In the genomic region with DNA sequence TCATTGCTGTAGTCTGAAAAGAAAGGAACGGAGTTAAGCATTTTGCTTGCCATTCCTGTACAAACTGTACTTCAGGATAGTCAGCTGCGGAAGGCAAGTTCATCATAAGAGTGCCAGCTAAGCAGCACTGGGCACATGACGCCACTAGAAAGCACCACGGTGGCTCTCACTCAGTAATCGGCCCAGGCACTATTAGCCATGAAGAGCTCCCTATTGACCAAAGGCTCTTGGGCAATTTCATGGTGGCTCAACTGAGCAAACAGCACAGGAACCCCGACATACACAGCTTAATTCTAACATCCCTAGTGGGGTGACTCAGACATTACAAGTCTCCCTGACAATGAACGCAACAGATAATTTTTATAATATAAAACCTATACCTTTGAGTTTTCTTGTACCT, we compare ENCODE assay signal across 24 mouse cellular contexts. TPM values are rescaled to one million over a fixed set of nuclear protein-coding genes. Genes with fewer than 3 reads are reported as not detected.
DNase-seq lines count a peak whose midpoint lies in the region; ATAC-seq and TF ChIP-seq lines count a peak whose summit lies in the region.
"Had no signal": no experiment of that assay in that cellular context is flagged by ENCODE, and none has a peak within 500 bp of the region (broad histone marks: within the 10 kb centered on the region; RNA-seq: fewer than 3 reads in every experiment).

No protein-coding gene starts in this region.

- no peak for ATAC-seq in stomach, postnatal 0 days (ENCODE audit: low FRiP score, low TSS enrichment)
- ATAC-seq: CD4-positive, CD25-positive, alpha-beta regulatory T cell, adult 4 months; forebrain, embryonic 13.5 days; forebrain, embryonic 16.5 days had no signal

- TF ChIP-seq EP300 in stomach, postnatal 0 days (optimal IDR thresholded peaks at IDR 0.05): no peak

- TF ChIP-seq CTCF in layer of hippocampus, adult 2 months (conservative IDR thresholded peaks at IDR 0.05): peak; percentile 28
- no peak for TF ChIP-seq CTCF in testis, adult 2 months (IDR thresholded peaks at IDR 0.05; ENCODE audit: control insufficient read depth, insufficient read depth, insufficient replicate concordance, low read depth, low read length)
- TF ChIP-seq CTCF in stomach, postnatal 0 days (IDR thresholded peaks at IDR 0.05; ENCODE audit: low read depth): 0 out of 2 replicates have a peak, but pooled peaks have one; percentile 9

- no peak overlapping the region for H3K27ac ChIP-seq in layer of hippocampus, adult 2 months
- H3K27ac ChIP-seq in testis, adult 2 months (ENCODE audit: control insufficient read depth, insufficient read depth, low read depth, low read length): peak overlapping the region; percentile 29; the same call in 1 of the 2 replicates
- H3K27ac ChIP-seq in stomach, postnatal 0 days (replicated peaks): no peak overlapping the region
- H3K27ac ChIP-seq: forebrain, embryonic 10.5 days; forebrain, embryonic 13.5 days; hindbrain, embryonic 12.5 days; hindbrain, embryonic 15.5 days had no signal

- H3K9ac ChIP-seq in stomach, postnatal 0 days (ENCODE audit: low read length): no peak overlapping the region
- H3K9ac ChIP-seq: embryonic facial prominence, embryonic 13.5 days; forebrain, embryonic 13.5 days; hindbrain, embryonic 12.5 days; hindbrain, embryonic 15.5 days had no signal

- H3K27me3 ChIP-seq in testis, adult 2 months (ENCODE audit: control insufficient read depth, insufficient read depth, low read length): no peaks in the 10 kb centered on the region
- no peaks in the 10 kb centered on the region for H3K27me3 ChIP-seq in stomach, postnatal 0 days (ENCODE audit: control insufficient read depth, insufficient read depth, low read length)
- H3K27me3 ChIP-seq: embryonic facial prominence, embryonic 13.5 days; forebrain, embryonic 13.5 days; hindbrain, embryonic 12.5 days; hindbrain, embryonic 15.5 days had no signal

- H3K4me3 ChIP-seq in layer of hippocampus, adult 2 months: no peak overlapping the region
- H3K4me3 ChIP-seq in testis, adult 2 months (ENCODE audit: control insufficient read depth, low read depth, low read length): no peak overlapping the region
- H3K4me3 ChIP-seq in stomach, postnatal 0 days (ENCODE audit: low read depth, low read length): no peak overlapping the region
- H3K4me3 ChIP-seq: embryonic facial prominence, embryonic 13.5 days; forebrain, embryonic 10.5 days; forebrain, embryonic 13.5 days; hindbrain, embryonic 12.5 days; hindbrain, embryonic 15.5 days had no signal

- TF ChIP-seq POLR2A in testis, adult 2 months (IDR thresholded peaks at IDR 0.05; ENCODE audit: control insufficient read depth, low read depth, low read length): no peak

- no peaks in the 10 kb centered on the region for H3K9me3 ChIP-seq in stomach, postnatal 0 days (ENCODE audit: control insufficient read depth, low read length)
- H3K9me3 ChIP-seq: embryonic facial prominence, embryonic 13.5 days; forebrain, embryonic 10.5 days; forebrain, embryonic 13.5 days; hindbrain, embryonic 12.5 days; hindbrain, embryonic 15.5 days had no signal

- H3K4me2 ChIP-seq in stomach, postnatal 0 days (replicated peaks; ENCODE audit: low read depth): no peak overlapping the region
- H3K4me2 ChIP-seq: embryonic facial prominence, embryonic 13.5 days; forebrain, embryonic 13.5 days; heart, embryonic 11.5 days; hindbrain, embryonic 12.5 days; hindbrain, embryonic 15.5 days had no signal

- 73% methylated on average over 7 of the region's 7 CpGs for WGBS in stomach, postnatal 0 days

- DNase-seq in layer of hippocampus, adult 2 months (ENCODE audit: low spot score in 2 of 2): no peak
- DNase-seq in layer of hippocampus, adult 9-10 months (ENCODE audit: low spot score): no peak
- peak; percentile 38 to 57 for DNase-seq in lung, adult 18-20 months
- no peak for DNase-seq in lung, postnatal 14 days
- DNase-seq in testis, postnatal 10 days (ENCODE audit: low spot score): no peak
- no peak for DNase-seq in stomach, postnatal 0 days (ENCODE audit: low spot score)
- no peak for DNase-seq in right cerebral cortex, adult 2 months (ENCODE audit: low spot score in 2 of 2)
- DNase-seq: adrenal gland, adult 2 months; adrenal gland, postnatal 14 days; cerebellum, adult 11 months; cerebellum, adult 2 months; cerebellum, adult 9-11 months; cerebellum, postnatal 25 days; gastrocnemius, postnatal 14 days; heart, adult 11 months had no signal

- H3K36me3 ChIP-seq in testis, adult 2 months (ENCODE audit: control insufficient read depth, insufficient read depth, low read length): no peaks in the 10 kb centered on the region; the same call in 1 of the 2 replicates
- no peaks in the 10 kb centered on the region for H3K36me3 ChIP-seq in stomach, postnatal 0 days (ENCODE audit: control insufficient read depth, insufficient read depth, low read length)

- H3K4me1 ChIP-seq in testis, adult 2 months (ENCODE audit: control insufficient read depth, insufficient read depth, low read length): peaks cover 11% of the 10 kb centered on the region
- H3K4me1 ChIP-seq in stomach, postnatal 0 days (replicated peaks; ENCODE audit: control insufficient read depth, insufficient read depth): no peaks in the 10 kb centered on the region

RNA-seq across cellular contexts. Expression of gene Anapc13, which starts 2.5 kb away (rescaled TPM):
- total RNA-seq in layer of hippocampus, adult 2 months (2021): 100 to 1,000 TPM in 1 of 2 experiments, 10 to 100 TPM in 1; 99.5 to 106 TPM
- 118 and 127 TPM in 2 replicates for polyA plus RNA-seq in testis, adult 2 months (2012; rRNA removed)
- 172 and 179 TPM in 2 replicates for polyA plus RNA-seq in stomach, postnatal 0 days (2015; fragmentation: Nextera tagmentation; extraction: Ambion mirVana)

RNA-seq across cellular contexts. Expression of gene Cep63, which starts 2.8 kb away (rescaled TPM):
- 10 to 100 TPM; 30.9 to 32.4 TPM for total RNA-seq in layer of hippocampus, adult 2 months (2021)
- 182 and 187 TPM in 2 replicates for polyA plus RNA-seq in testis, adult 2 months (2012; rRNA removed)
- polyA plus RNA-seq in stomach, postnatal 0 days (2015; fragmentation: Nextera tagmentation; extraction: Ambion mirVana): 24.4 and 27.8 TPM in 2 replicates

Comparison
In these comparisons a context has a peak if more than half of its experiments do, and no peak if none do; other contexts are left out.
1. DNase-seq: peak in lung, adult 18-20 months (2 of 2); none in layer of hippocampus, adult 2 months (0 of 2), layer of hippocampus, adult 9-10 months (single experiment), lung, postnatal 14 days (single experiment), testis, postnatal 10 days (single experiment), stomach, postnatal 0 days (single experiment) and right cerebral cortex, adult 2 months (0 of 2).